Mouse (Mus musculus) left cerebral cortex, postnatal 36 days (tissue): Measurements from ENCODE around the gene Appbp2. TPM values are rescaled to one million over a fixed set of nuclear protein-coding genes. Genes with fewer than 3 reads are reported as not detected.
A peak's percentile ranks its signal among the peaks of the same experiment; 100 is the strongest.

Source experiments
- DNase-seq, 2 experiments: peaks; one replicate each; pipeline ENCODE4 v3.0.0; 2021 to 2022; ENCODE audit warnings: low spot score in 2 of 2, mixed read lengths in 1 of 2
- intact Hi-C: fragments of 180-260 bp; cut with DNase I; formaldehyde crosslinking; loops from one replicate; pipeline ENCODE4 v1.15.1; 2025
- total RNA-seq, 2 experiments: library from RNA; stranded (reverse); gene quantifications; 2 replicates each; pipeline ENCODE4 v1.2.3; 2021

Gene Appbp2
- 10 to 100 TPM; 57.0 to 59.8 TPM for total RNA-seq

DNA sequence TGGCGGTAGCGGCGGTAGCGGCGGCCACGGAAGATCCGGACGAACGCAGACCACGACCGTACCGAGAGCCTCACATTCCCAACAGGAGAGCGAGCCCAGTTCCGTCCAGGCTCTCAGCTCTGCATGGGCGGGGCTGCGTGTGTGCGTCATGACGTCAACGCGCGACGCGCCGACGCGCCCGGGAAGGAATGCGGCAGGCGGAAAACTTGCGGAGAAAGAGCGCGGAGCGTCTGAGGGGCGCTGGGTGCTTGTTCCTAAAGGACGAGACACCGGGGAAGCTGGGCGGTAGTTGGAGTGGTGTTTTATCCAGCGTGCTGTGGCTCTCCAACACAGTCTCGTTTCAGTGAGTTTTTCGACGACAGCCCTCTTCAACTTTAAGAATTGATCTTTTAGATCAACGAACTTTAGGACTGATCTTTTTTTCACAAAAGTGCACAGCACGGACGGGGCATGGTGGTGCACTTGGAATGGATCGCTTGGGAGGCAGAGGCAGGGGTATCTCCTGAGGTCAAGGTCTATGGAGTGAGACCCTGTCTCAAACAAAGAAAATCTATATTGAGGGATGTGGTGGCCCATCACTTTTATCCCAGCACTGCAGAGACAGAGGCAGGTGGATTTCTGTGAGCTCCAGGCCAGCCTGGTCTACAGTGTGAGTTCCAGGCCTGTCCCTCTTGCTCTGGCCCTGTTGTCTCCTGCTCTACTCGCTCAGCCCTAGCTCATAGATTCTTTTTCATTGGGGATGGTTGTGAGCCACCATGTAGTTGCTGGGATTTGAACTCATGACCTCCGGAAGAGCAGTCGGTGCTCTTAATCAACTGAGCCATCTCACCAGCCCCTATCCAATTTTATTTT, at the start of gene Appbp2:
Gene Appbp2 (minus strand): TSS at position 141 of the 852 bp plus-strand sequence.
- intact Hi-C loops: loop anchor here (2.0 kb wide), 1 partner anchor 76 kb away; the partner anchor contains the start of gene Ppm1d
- peak; percentile 89 to 92 for DNase-seq

DNA sequence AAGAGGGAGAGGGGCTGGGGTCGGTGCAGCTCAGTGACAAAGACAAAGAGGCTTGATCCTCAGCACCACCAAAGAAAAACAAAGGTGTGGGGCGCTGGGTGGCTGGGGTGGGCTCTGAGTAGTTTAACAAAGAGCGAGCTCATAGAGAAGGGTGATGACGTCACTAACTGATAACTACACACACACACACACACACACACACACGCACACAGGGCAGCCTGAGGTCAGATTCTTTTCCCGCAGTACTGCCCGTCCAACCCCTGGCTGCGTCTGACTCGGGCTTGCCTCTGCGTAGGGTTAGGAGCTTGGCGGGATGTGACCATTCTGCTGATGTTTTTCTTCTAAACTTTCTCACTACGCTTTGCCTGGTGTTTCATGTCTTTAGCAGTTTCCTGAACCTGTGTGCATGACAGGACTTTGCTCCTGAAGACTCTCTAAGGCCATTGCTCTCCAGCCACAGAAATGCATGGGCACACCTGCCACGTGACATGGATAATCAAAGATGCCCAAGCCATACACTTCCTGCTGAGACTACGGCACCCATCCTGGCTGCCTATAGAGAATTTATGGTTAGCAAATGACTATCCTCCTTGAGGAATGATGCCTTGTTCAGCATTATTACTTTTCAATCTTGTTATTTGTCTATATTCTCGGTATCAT, 46.4 kb upstream of the Appbp2 start:
- intact Hi-C loops: no loop called here
- no peak for DNase-seq

DNA sequence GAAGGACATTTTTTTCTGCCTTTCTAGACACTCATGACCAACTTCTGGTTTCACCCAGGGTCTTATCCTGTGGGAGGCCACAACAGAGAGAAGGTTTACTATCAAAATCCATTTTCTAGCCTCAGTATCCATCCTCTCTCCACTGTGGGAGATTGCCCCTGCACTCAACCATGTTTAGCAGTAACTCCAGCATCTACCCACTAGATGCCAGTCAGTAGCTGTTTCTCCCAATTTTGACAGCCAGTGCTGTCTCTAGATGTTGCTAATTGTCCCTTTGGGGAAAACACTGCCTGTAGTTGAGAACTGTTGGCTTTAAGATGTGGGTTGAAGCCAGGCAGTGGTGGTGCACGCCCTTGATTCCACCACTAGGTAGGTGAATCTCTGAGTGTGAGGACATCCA, 43.2 kb upstream of the Appbp2 start:
- no peak for DNase-seq

DNA sequence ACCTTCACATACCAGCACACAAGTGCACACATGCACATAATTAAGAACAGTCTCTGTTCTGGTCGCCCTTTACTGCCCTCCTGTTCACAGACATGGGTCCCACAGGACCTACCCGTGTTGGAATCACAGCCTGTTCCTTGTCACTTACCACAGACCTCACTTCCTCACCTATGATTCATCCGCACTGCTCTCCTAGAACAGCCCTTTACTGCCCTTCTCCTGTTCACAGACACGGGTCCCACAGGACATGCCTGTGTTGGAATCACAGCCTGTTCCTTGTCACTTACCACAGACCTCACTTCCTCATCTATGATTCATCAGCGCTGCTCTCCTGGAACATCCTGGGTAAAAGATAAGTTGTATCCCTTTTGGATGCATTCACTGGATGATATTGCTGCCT, 42.7 kb upstream of the Appbp2 start:
- no peak for DNase-seq
- intact Hi-C loops: no loop called here

More for the DNA sequence above, 43.2 kb upstream of the Appbp2 start:
- intact Hi-C loops: no loop called here

DNA sequence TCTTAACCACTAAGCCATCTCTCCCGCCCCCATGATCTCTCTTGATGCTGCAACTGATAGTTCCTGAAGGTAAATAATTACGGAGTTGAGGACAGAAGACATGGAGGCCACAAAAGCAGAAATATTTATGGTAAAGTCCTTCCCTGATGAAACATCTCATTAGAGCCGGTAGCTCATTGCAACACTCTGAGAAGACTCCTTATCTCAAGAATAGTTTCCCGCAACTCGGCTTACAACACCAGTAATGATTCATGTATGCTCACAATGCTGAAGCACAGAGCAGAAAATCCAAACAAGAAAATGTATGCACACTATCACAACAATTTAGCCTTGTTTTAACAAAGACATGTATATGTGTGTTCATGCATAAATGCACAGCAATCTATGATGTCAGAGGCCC, 40.2 kb upstream of the Appbp2 start:
- no peak for DNase-seq

DNA sequence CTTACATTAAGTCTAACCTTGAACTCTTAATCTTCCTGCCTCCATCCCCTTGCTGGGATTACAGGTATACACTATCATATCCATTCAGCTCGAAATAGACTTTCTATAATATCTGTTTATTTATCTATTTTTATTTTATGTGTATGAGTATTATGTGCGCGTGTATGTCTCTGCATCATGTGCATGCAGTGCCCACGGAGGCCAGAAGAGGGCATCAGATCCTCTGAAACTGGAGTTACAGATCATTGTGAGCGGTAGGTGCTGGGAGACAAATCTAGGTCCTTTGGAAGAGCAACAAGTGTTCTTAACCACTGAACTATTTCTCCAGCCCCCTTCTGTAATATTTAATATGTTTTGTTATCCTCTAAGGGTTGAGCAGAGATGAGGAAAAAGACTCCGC, 38.4 kb upstream of the Appbp2 start:
- no peak for DNase-seq
- intact Hi-C loops: no loop called here

More for the DNA sequence above, 40.2 kb upstream of the Appbp2 start:
- intact Hi-C loops: no loop called here

DNA sequence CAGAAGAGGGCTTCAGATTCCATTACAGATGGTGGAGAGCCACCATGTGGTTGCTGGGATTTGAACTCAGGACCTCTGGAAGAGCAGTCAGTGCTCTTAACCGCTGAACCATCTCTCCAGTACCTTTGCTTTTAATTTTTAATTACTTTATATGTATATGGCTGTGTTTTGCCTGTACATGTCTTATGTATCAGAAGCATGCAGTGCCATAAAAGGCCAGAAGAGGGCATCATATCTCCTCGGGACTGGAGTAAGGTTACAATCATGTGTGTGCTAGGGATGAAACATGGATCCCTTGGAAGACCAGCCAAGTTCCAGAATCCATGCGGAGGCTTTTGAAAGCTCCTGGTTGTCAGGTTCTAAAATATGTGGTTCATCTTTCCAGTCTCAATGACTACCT, 35.7 kb upstream of the Appbp2 start:
- no peak for DNase-seq
- intact Hi-C loops: no loop called here

DNA sequence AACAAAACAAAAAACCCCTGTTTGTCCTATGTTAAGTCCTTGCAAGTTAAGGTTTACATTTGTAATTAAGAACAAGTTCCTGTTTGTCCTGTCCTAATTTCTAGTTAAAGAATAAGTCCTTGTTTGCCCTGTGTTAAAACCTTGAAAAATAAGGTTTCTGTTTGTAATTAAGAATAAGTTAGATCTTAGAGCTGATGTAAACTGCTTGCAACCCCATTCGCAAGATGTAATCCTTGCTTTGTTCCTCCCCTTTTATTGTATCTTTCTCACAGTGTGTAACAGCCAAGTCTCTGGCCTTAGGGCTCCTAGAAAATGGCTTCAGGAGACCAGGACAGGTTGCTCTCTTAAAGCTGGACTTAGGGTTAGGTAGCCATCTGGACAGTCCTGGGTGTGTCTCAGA, 32.5 kb upstream of the Appbp2 start:
- no peak for DNase-seq
- intact Hi-C loops: no loop called here

DNA sequence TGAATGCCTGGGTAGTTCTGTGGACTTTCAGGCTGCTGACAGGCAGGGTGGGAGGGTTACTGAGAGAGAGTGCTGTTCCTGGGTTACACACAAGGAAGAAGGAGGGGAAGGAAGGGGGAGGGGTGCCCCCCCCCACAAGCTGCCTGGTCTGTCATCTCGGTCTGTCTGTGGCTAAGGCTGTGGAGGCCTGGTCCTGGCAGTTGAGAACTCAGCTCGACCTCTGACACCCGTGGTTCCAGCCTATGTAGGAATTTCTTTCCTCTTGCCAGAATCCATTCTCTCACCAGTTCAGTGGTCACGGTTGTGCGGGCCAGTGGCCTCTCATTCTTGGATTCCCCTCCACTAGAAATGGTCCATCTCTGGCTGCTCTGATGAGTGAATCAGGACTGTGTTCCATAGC, 29.7 kb upstream of the Appbp2 start:
- intact Hi-C loops: loop anchor here (5.0 kb wide), 1 partner anchor 92 kb away; the partner anchor contains the start of gene 1700125H20Rik
- DNase-seq: no peak

DNA sequence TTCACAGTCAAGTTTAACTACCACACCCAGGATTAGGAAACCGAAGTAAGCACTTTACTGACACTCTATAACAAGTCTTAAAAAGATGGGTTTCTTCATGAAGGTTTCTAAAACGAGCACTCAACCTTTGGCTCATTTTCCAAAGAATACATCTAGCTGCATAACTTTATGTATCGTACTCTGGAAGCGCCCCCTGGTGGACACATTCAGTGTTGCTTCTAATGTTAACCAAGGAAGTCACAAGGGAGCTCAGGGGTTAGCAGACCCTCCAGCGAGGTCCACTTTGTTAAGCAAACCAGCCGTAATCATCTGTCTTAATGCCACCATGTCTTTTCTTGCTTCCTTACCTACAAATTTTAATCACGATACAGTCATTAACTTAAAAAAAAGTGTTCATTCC, 26.3 kb upstream of the Appbp2 start:
- DNase-seq: peak; percentile 32 to 51
- intact Hi-C loops: loop anchor here (5.0 kb wide), 1 partner anchor 89 kb away; the partner anchor contains the start of gene 1700125H20Rik

DNA sequence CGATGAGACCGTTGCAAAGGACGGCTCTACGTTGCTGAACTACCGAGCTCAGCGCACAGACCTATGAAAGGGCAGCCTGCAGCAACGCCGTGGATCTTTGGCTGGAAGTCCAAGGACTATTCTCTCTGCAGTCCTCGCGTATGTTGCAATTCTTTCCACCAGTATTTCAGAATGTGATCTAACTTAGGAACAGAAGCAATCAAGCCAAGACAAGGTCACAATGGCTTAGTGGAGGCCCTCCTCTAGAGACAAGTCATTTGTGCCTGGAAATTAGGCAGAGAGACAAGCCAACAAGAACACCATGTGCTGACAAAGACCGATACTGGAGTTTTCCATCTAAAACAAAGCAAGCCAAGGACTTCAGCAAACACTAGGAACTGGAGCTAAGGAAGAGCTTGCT, 24.0 kb upstream of the Appbp2 start:
- intact Hi-C loops: loop anchor here (10.0 kb wide), 1 partner anchor 64 kb away; no protein-coding TSS in a partner anchor
- no peak for DNase-seq

DNA sequence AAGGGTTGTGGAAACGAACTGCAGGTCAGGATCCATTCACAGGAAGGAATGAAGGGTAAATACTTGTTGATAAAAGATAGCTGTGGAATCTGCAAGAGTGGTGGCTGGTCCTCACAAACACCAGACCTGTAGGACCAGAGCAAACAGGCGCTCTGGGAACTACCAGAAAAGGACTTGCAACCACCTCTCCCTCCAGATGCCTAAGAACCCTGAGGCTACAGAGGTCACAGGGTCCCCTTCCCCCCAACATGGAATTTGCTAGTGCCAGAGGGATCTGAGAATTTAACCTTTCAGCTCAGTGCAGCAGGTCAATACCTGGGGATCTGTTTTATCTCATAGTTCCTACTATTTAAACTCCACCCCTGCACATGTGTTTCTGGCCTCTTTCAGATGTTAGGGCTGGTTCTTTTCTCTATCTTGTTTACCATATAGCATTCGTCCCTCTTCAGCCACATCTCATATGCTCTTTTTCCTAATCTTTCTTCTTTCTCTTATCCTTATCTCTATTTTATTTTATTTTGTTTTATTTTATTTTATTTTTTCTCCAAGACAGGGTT, 20.6 kb upstream of the Appbp2 start:
- DNase-seq: no peak
- intact Hi-C loops: loop anchor here (10.0 kb wide), 1 partner anchor 61 kb away; no protein-coding TSS in a partner anchor

DNA sequence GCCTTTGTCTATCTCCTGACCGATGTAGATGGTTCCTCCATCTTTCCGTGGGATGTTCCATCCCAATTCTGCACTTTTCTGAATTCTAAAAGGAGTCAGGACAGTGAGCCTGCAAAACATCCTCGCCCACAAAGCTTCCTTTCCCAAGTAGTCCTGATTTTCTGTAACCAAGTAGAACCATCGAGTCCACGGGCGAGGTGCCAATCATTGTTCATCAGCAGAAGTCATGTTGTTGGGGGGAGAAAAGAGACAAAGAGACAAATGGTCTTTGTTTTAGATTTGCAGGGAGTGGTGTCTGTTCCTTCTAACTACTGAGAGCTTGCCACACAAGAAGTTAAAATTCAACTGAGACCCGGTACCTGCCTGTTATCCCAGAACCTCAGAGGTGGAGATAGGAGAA, 18.7 kb upstream of the Appbp2 start:
- intact Hi-C loops: loop anchor here (10.0 kb wide), 1 partner anchor 59 kb away; no protein-coding TSS in a partner anchor
- DNase-seq: no peak

DNA sequence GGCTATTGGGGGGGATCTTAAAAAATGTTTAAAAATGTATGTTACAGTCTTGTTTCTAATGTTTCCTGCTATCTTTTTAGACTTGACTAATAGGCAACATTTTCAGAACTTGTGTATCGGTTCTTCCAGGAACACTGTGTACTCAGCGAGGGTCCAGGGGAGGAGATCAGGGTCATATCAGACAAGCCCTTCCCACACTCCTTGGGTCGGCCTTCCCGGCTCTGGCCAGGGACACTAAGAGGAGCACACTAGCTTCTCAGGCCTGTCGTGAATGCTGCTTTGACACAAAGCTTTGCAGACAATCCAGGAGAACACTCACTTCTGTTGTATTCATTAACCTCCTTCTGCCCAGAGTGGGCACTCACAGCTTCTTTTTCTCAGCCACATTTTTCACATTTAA, 18.1 kb upstream of the Appbp2 start:
- intact Hi-C loops: loop anchor here (10.0 kb wide), 1 partner anchor 58 kb away; no protein-coding TSS in a partner anchor
- no peak for DNase-seq

DNA sequence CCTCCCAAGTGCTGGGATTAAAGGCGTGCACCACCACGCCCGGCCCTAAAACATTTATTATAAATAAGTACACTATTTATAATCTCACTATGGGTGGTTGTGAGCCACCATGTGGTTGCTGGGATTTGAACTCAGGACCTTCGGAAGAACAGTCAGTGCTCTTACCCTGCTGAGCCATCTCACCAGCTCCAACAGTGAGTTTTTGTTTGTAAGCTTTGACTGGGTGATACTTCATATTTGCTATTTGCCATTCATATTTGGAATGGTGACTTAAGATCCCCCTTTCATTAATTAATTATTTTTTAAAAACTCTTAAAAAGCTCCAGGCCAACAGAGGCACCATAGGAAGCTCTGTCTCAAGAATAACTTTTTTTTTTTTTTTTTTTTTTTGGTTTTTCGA, 17.0 kb upstream of the Appbp2 start:
- DNase-seq: no peak
- intact Hi-C loops: loop anchor here (10.0 kb wide), 1 partner anchor 57 kb away; no protein-coding TSS in a partner anchor

DNA sequence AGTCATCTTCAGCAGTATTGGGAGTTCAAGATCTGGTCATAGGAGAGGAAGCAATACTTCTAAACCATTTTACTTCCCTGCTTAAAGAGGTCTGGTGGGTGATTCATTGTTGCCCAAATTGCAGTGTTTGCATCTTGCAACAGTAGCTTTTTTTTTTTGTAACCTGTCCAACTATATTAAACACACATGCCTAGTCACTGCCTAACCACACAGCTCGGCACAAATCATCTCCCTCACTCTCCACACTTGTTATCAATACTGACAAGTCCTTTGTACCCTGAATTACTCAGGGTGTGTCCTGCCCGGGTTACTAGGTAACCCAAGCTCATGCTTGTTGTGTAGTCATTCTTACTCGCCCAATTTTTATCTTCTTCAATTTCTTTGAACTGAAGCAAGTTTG, 15.5 kb upstream of the Appbp2 start:
- intact Hi-C loops: loop anchor here (10.0 kb wide), 1 partner anchor 56 kb away; no protein-coding TSS in a partner anchor
- DNase-seq: no peak

DNA sequence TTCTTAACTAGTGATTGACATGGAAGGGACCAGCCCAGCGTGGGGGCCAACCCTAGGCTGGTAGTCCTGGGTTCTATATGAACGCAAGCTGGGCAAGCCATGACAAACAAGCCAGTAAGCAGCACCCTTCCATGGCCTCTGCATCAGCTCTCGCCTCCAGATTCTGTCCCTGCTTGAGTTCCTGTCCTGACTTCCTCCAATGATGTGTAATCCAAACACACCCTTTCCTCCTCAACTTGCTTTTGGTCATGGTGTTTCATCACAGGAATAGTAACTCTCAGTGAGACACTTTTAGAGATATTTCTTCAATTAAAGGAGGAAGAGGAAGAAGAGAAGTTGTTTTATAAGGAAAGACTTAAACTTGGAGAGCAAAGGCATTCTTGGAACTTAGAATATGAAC, 14.4 kb upstream of the Appbp2 start:
- no peak for DNase-seq
- intact Hi-C loops: no loop called here

DNA sequence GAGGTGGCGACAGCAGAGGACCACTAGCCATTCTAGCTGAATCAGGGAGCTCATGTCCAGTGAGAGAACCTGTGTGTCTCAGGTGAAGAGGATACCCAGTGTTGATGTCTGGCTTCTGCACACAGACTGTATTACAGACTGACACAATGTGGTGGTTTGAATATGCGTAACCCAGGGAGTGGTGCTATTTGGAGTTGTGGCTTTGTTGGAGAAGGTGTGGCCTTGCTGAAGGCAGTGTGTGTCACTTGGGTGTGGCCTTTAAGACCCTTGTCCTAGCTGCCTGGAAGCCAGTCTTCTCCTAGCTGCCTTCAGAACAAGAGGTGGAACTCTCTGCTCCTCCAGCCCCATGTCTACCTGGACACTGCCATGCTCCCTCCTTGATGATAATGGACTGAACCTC, 13.2 kb upstream of the Appbp2 start:
- intact Hi-C loops: no loop called here
- no peak for DNase-seq

DNA sequence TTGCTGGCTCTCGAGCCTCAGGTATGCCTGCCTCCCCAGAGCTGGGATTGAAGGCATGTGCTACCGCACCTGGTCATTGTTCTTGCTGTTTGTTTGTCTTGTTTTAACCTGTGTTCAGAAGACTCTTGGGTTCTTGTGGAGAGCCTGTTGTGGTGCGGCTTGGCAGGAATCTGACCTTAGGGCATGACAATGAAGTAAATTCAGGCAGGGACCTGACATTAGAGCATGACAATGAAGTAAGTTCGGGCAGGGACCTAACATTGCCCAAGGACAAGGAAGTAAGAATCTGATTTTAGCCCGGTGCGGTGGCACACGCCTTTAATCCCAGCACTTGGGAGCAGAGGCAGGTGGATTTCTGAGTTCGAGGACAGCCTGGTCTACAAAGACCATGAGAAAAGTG, 6.3 kb upstream of the Appbp2 start:
- DNase-seq: no peak
- intact Hi-C loops: no loop called here

DNA sequence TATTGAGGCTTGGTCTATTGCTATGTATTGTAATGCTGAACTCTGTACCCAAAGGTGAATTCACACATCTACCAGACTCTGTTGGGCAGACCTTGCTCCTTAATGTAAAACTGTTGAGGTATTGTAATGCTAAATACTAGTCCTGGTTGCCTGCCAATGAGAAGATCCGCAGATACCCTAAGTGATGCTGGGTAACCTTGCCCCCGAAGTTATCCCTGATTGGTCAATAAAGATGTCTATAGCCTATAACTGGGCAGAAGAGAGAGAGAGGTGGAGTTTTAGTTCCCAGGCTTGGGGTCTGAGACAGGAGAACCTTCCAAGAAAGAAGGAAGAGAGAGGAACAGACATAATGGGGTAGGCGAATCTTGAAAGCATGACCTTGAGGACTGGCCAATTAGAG, 5.3 kb upstream of the Appbp2 start:
- no peak for DNase-seq
- intact Hi-C loops: no loop called here
